In genomic region chr3:60608952-60609403, GRCm38 (mm10) we compare ENCODE assay signal across 9 mouse cellular contexts.
A peak's percentile ranks its signal among the peaks of the same experiment; 100 is the strongest.
DNase-seq lines count a peak whose midpoint lies in the region; ATAC-seq and TF ChIP-seq lines count a peak whose summit lies in the region.
"Had no signal": no experiment of that assay in that cellular context is flagged by ENCODE, and none has a peak within 500 bp of the region (broad histone marks: within the 10 kb centered on the region; RNA-seq: fewer than 3 reads in every experiment).

No protein-coding gene starts in this region.

- no peaks in the 10 kb centered on the region for H3K27me3 ChIP-seq in hindbrain, embryonic 11.5 days (ENCODE audit: control insufficient read depth, insufficient read depth, low read length)
- H3K27me3 ChIP-seq in hindbrain, embryonic 10.5 days (ENCODE audit: insufficient read depth, poor library complexity, severe bottlenecking): no peaks in the 10 kb centered on the region
- H3K27me3 ChIP-seq in midbrain, postnatal 0 days (ENCODE audit: insufficient read depth, low read length): no peaks in the 10 kb centered on the region
- H3K27me3 ChIP-seq: hindbrain, embryonic 15.5 days had no signal

- ATAC-seq in hindbrain, embryonic 11.5 days (ENCODE audit: low FRiP score): peak; percentile 67
- ATAC-seq in midbrain, postnatal 0 days (ENCODE audit: low FRiP score): no peak

- no peak overlapping the region for H3K4me3 ChIP-seq in hindbrain, embryonic 11.5 days (ENCODE audit: low read depth, low read length)
- no peak overlapping the region for H3K4me3 ChIP-seq in hindbrain, embryonic 10.5 days
- no peak overlapping the region for H3K4me3 ChIP-seq in midbrain, postnatal 0 days (ENCODE audit: low read depth, low read length)
- H3K4me3 ChIP-seq: hindbrain, embryonic 15.5 days had no signal

- no peak overlapping the region for H3K9ac ChIP-seq in hindbrain, embryonic 11.5 days (ENCODE audit: low read depth, low read length)
- H3K9ac ChIP-seq in midbrain, postnatal 0 days (replicated peaks; ENCODE audit: low read length, poor library complexity, severe bottlenecking): no peak overlapping the region
- H3K9ac ChIP-seq: hindbrain, embryonic 15.5 days had no signal

- peak; percentile 70 for TF ChIP-seq CTCF in midbrain, postnatal 0 days (IDR thresholded peaks at IDR 0.05)

- H3K4me1 ChIP-seq in hindbrain, embryonic 11.5 days (replicated peaks; ENCODE audit: control insufficient read depth, insufficient read depth, low read length): no peaks in the 10 kb centered on the region
- no peaks in the 10 kb centered on the region for H3K4me1 ChIP-seq in hindbrain, embryonic 10.5 days (replicated peaks)
- no peaks in the 10 kb centered on the region for H3K4me1 ChIP-seq in midbrain, postnatal 0 days (ENCODE audit: insufficient read depth, low read length)
- H3K4me1 ChIP-seq: hindbrain, embryonic 15.5 days had no signal

- no peak overlapping the region for H3K4me2 ChIP-seq in hindbrain, embryonic 11.5 days (replicated peaks; ENCODE audit: low read depth, low read length)
- no peak overlapping the region for H3K4me2 ChIP-seq in midbrain, postnatal 0 days (ENCODE audit: low read depth, low read length, poor library complexity, severe bottlenecking)
- H3K4me2 ChIP-seq: hindbrain, embryonic 15.5 days had no signal

- no peaks in the 10 kb centered on the region for H3K36me3 ChIP-seq in hindbrain, embryonic 11.5 days (ENCODE audit: control insufficient read depth, insufficient read depth, low read length)
- peaks cover 10% of the 10 kb centered on the region; the same call in 1 of the 2 replicates for H3K36me3 ChIP-seq in hindbrain, embryonic 10.5 days
- H3K36me3 ChIP-seq in midbrain, postnatal 0 days (ENCODE audit: insufficient read depth, low read length): no peaks in the 10 kb centered on the region
- H3K36me3 ChIP-seq: hindbrain, embryonic 15.5 days had no signal

- no peak overlapping the region for H3K27ac ChIP-seq in hindbrain, embryonic 11.5 days (ENCODE audit: low read depth, low read length)
- H3K27ac ChIP-seq in hindbrain, embryonic 10.5 days: no peak overlapping the region
- no peak overlapping the region for H3K27ac ChIP-seq in midbrain, postnatal 0 days (ENCODE audit: low read depth, low read length)
- H3K27ac ChIP-seq: hindbrain, embryonic 15.5 days had no signal

- 8% methylated on average over 2 of the region's 2 CpGs for WGBS in hindbrain, embryonic 11.5 days
- 11% methylated on average over 2 of the region's 2 CpGs for WGBS in hindbrain, embryonic 10.5 days
- WGBS in midbrain, postnatal 0 days: 8% methylated on average over 2 of the region's 2 CpGs

- peak; percentile 69 for DNase-seq in hindbrain, embryonic 11.5 days (ENCODE audit: low spot score)
- DNase-seq in hindbrain, embryonic 10.5 days (ENCODE audit: low spot score): no peak
- DNase-seq in 416B (ENCODE audit: low read depth) (peak; percentile 62), MN1 (ENCODE audit: low spot score) (peak; percentile 65)
- peak; percentile 46 for DNase-seq in forelimb bud, embryonic 11.5 days (ENCODE audit: low read depth, low spot score)
- DNase-seq in midbrain, postnatal 0 days (ENCODE audit: low spot score): peak; percentile 69
- no peak for DNase-seq in frontal cortex, postnatal 25 days (ENCODE audit: low spot score in 2 of 2)
- DNase-seq in spleen, postnatal 4 days (ENCODE audit: low spot score in 2 of 2): no peak

- H3K9me3 ChIP-seq in hindbrain, embryonic 11.5 days (ENCODE audit: control insufficient read depth, low read length): no peaks in the 10 kb centered on the region
- no peaks in the 10 kb centered on the region for H3K9me3 ChIP-seq in hindbrain, embryonic 10.5 days
- H3K9me3 ChIP-seq in midbrain, postnatal 0 days (ENCODE audit: low read length): no peaks in the 10 kb centered on the region
- H3K9me3 ChIP-seq: hindbrain, embryonic 15.5 days had no signal

Comparison
In these comparisons a context has a peak if more than half of its experiments do, and no peak if none do; other contexts are left out.
1. DNase-seq: peak in hindbrain, embryonic 11.5 days (single experiment), 416B (single experiment), MN1 (single experiment), forelimb bud, embryonic 11.5 days (single experiment) and midbrain, postnatal 0 days (single experiment); none in hindbrain, embryonic 10.5 days (single experiment), frontal cortex, postnatal 25 days (0 of 2) and spleen, postnatal 4 days (0 of 2).